Mouse (Mus musculus) kidney, adult 2 months (tissue): ENCODE measurements around the gene Tmem120a.

Source experiments
- CTCF ChIP-seq: fragments of 200-500 bp; conservative IDR thresholded peaks from 2 replicates; pipeline ENCODE4 v1.5.1; 2011; ENCODE audit warnings: low read depth, mild to moderate bottlenecking, control low read depth, low read length, moderate library complexity, mixed read lengths; ENCODE audit not compliant: insufficient read depth, insufficient read length
- POLR2A ChIP-seq: fragments of 200-500 bp; IDR thresholded peaks from one replicate; pipeline ENCODE4 v1.6.1; 2011; ENCODE audit warnings: low read depth, low read length, control low read depth

DNA sequence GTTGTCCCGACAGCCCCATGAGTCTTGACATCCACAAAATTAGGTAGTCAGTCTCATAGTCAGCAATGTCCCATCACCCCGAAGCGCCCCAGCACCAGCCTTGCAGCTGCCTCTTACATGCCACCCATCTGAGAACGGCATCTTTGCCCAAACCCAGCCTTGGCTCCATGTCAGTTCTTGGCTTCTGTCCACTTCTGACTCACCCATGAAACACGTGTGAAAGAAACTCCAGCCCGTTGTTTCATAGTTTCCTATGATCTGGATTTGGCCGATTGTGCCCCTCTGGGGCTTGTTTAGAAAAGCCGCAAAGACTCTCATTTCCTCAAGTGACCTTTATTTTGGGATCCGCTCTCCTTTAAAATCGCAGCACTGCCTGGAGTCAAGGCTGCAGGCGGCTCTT, 22.1 kb downstream of the Tmem120a start:
- no peak for TF ChIP-seq CTCF
- no peak for TF ChIP-seq POLR2A
